Mouse (Mus musculus): ENCODE measurements around the gene Msl3l2. TPM values are rescaled to one million over a fixed set of nuclear protein-coding genes. Genes with fewer than 3 reads are reported as not detected.
A peak's percentile ranks its signal among the peaks of the same experiment; 100 is the strongest.

The Msl3l2 gene
- total and polyA plus RNA-seq, 3 experiments = 0.94 to 2.4 (median 1.9) TPM

DNA sequence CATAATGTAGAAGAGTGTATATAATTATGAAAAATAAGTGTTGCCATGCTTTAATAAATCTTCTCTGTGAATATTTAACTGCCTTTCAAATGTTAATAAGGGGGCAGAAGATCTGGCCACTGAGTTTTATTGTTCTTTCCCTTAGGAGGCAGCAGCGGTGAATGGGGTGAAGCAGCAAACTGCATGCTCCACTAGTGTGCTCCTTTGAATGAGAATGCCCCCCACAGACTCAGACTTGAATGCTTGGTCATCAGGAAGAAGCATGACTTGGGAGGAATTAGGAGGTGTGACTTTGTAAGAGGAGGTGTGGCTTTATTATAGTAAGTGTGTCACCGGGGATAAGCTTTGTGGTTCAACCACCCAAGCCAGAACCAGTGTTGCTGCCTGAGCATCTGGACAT, 52.0 kb downstream of the Msl3l2 start:
- no peak for DNase-seq
- Histone ChIP-seq H3K9ac (ENCODE audit: low read depth, low read length) (no peak overlapping the region), H3K79me2 (replicated peaks; ENCODE audit: control insufficient read depth, insufficient read depth, low read length) (no peaks in the 10 kb centered on the region), H3K4me3 (no peak overlapping the region), H3K4me1 (ENCODE audit: control insufficient read depth, insufficient read depth, low read length) (no peaks in the 10 kb centered on the region), H3K27me3 (ENCODE audit: control insufficient read depth, insufficient read depth, low read length) (no peaks in the 10 kb centered on the region), H3K36me3 (ENCODE audit: control insufficient read depth, insufficient read depth, low read length) (no peaks in the 10 kb centered on the region), H3K27ac (no peak overlapping the region)
- intact Hi-C loops (cut with DNase I) = no loop called here
- TF ChIP-seq POLR2A (IDR thresholded peaks at IDR 0.05; ENCODE audit: insufficient read depth, low read depth, low read length) (no peak), EP300 (IDR thresholded peaks at IDR 0.05; ENCODE audit: insufficient read depth, low read depth, low read length) (no peak), CTCF (IDR thresholded peaks at IDR 0.05) (no peak)
- 88% methylated on average over 2 of the region's 2 CpGs for WGBS

DNA sequence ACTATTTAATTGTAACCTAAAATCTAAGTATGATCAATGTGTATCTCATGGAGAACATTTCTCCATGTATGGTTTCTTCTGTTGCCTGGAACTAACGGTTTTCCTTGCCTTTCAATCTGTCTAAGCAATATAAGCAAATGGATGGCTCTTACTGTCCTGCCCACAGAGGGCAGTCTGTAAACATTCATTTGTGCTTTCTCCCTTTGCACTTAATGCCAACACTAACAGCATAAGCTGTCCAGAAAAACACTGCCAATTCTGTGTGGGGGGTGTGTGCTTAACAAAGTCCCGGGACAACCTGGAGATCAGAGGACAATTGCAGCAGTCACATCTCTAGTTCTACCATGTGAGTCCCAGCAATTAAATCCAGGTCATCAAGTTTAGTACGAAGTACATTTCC, 57.7 kb downstream of the Msl3l2 start:
- intact Hi-C loops (cut with DNase I) = loop anchor here (5.0 kb wide), 1 partner anchor 173 kb away; no protein-coding TSS in a partner anchor
- no peaks in the 10 kb centered on the region for H3K79me2 ChIP-seq (replicated peaks; ENCODE audit: control insufficient read depth, insufficient read depth, low read length)
- DNase-seq = no peak
- TF ChIP-seq POLR2A (IDR thresholded peaks at IDR 0.05; ENCODE audit: insufficient read depth, low read depth, low read length) = no peak
- no peak for TF ChIP-seq EP300 (IDR thresholded peaks at IDR 0.05; ENCODE audit: insufficient read depth, low read depth, low read length)
- TF ChIP-seq CTCF (IDR thresholded peaks at IDR 0.05) = peak; percentile 50
- H3K27ac ChIP-seq = no peak overlapping the region
- H3K9ac ChIP-seq (ENCODE audit: low read depth, low read length) = no peak overlapping the region
- WGBS = 68% methylated on average over 3 of the region's 3 CpGs
- H3K27me3 ChIP-seq (ENCODE audit: control insufficient read depth, insufficient read depth, low read length) = no peaks in the 10 kb centered on the region
- no peak overlapping the region for H3K4me3 ChIP-seq
- H3K4me1 ChIP-seq (ENCODE audit: control insufficient read depth, insufficient read depth, low read length) = no peaks in the 10 kb centered on the region
- no peaks in the 10 kb centered on the region for H3K36me3 ChIP-seq (ENCODE audit: control insufficient read depth, insufficient read depth, low read length)

DNA sequence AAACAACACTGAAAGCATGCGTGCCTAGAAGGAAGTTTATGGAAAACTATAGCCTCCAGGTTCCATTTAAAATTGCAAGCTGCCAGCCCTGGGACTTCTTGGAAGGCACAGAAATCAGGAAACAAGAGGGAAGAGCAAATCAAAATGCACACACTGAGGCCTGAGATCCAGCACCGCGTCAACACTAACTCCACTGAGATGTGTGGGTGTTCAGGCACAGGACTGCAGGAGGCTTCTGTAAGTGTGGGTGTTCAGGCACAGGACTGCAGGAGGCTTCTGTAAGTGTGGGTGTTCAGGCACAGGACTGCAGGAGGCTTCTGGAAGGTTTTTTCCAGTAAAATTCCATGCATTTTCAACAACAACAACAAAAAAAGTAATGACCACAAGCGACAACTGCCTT, 59.0 kb downstream of the Msl3l2 start:
- intact Hi-C loops (cut with DNase I) = no loop called here
- DNase-seq = no peak
- H3K36me3 ChIP-seq (ENCODE audit: control insufficient read depth, insufficient read depth, low read length) = no peaks in the 10 kb centered on the region; the same call in 1 of the 2 replicates
- no peak overlapping the region for H3K27ac ChIP-seq
- H3K79me2 ChIP-seq (replicated peaks; ENCODE audit: control insufficient read depth, insufficient read depth, low read length) = no peaks in the 10 kb centered on the region
- 84% methylated on average over 4 of the region's 4 CpGs for WGBS
- H3K4me3 ChIP-seq = no peak overlapping the region
- H3K27me3 ChIP-seq (ENCODE audit: control insufficient read depth, insufficient read depth, low read length) = no peaks in the 10 kb centered on the region
- TF ChIP-seq POLR2A (IDR thresholded peaks at IDR 0.05; ENCODE audit: insufficient read depth, low read depth, low read length) (no peak), CTCF (IDR thresholded peaks at IDR 0.05) (no peak), EP300 (IDR thresholded peaks at IDR 0.05; ENCODE audit: insufficient read depth, low read depth, low read length) (no peak)
- no peaks in the 10 kb centered on the region for H3K4me1 ChIP-seq (ENCODE audit: control insufficient read depth, insufficient read depth, low read length)
- H3K9ac ChIP-seq (ENCODE audit: low read depth, low read length) = no peak overlapping the region

Other genes starting within 250 kb of the Msl3l2 start
- 1 to 10 TPM; 3.7 to 4.0 TPM for gene Tbc1d32, start 121.8 kb downstream of the Msl3l2 start, total RNA-seq (2021)
- gene Tbc1d32, start 121.8 kb downstream of the Msl3l2 start, polyA plus RNA-seq (2012; rRNA removed) = 0.92 and 2.0 TPM in 2 replicates

Data from heart, adult 2 months (tissue).